Mouse (Mus musculus): ENCODE results near the gene Drc7. TPM values are rescaled to one million over a fixed set of nuclear protein-coding genes. Genes with fewer than 3 reads are reported as not detected.

Gene Drc7
- polyA plus RNA-seq, 1 experiment from 2014 or later = not detected

DNA sequence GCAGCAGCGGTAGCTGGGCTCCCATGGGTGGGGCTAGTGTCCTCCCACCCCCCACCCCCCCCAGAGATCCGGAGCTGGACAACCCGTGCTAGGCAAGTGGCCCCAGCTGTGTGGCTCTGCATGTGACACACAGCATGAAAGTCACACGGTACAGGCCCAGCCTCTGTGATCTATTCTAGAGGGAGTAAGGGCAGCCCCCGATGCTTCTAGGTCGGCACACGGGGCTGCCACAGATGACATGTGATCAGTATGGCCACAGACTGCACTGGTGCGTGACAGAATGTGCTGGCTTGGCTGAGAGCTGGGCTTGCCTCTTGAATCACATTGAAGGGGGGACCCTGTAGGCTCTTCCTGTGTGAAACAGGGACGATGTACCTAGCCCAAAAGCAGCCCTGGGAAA, 72.8 kb downstream of the Drc7 start:
- Histone ChIP-seq H3K4me2 (no peak overlapping the region), H3K9ac (no peak overlapping the region), H3K4me3 (no peak overlapping the region), H3K36me3 (peaks cover 55% of the 10 kb centered on the region), H3K4me1 (replicated peaks) (peaks cover 5% of the 10 kb centered on the region; the same call in 1 of the 2 replicates), H3K27me3 (replicated peaks) (no peaks in the 10 kb centered on the region), H3K9me3 (replicated peaks) (no peaks in the 10 kb centered on the region), H3K27ac (ENCODE audit: poor library complexity, severe bottlenecking) (no peak overlapping the region)
- ATAC-seq (ENCODE audit: insufficient number of reproducible peaks, low FRiP score) = peak; percentile 11; the same call in 1 of the 2 replicates
- WGBS = 78% methylated on average over 9 of the region's 9 CpGs

Other genes starting within 250 kb of the Drc7 start
- gene Ccl17, start 244.7 kb upstream of the Drc7 start, polyA plus RNA-seq (2016; fragmentation: Nextera tagmentation; extraction: Ambion mirVana) = 0.75 TPM in 1 of 2 replicates, not detected in the other
- gene Coq9, start 216.8 kb upstream of the Drc7 start, polyA plus RNA-seq (2016; fragmentation: Nextera tagmentation; extraction: Ambion mirVana) = 118 and 121 TPM in 2 replicates
- gene Ciapin1, start 216.7 kb upstream of the Drc7 start, polyA plus RNA-seq (2016; fragmentation: Nextera tagmentation; extraction: Ambion mirVana) = 102 and 109 TPM in 2 replicates
- gene Polr2c, start 197.7 kb upstream of the Drc7 start, polyA plus RNA-seq (2016; fragmentation: Nextera tagmentation; extraction: Ambion mirVana) = 122 and 126 TPM in 2 replicates
- 53.3 and 54.2 TPM in 2 replicates for gene Dok4, start 178.8 kb upstream of the Drc7 start, polyA plus RNA-seq (2016; fragmentation: Nextera tagmentation; extraction: Ambion mirVana)
- gene Ccdc102a, start 137.0 kb upstream of the Drc7 start, polyA plus RNA-seq (2016; fragmentation: Nextera tagmentation; extraction: Ambion mirVana) = 26.2 and 28.2 TPM in 2 replicates
- 0.09 TPM in 1 of 2 replicates, not detected in the other for gene Adgrg5, start 131.4 kb upstream of the Drc7 start, polyA plus RNA-seq (2016; fragmentation: Nextera tagmentation; extraction: Ambion mirVana)
- 4.9 and 6.0 TPM in 2 replicates for gene Adgrg1, start 80.4 kb upstream of the Drc7 start, polyA plus RNA-seq (2016; fragmentation: Nextera tagmentation; extraction: Ambion mirVana)
- 2.7 and 3.1 TPM in 2 replicates for gene Adgrg3, start 37.4 kb upstream of the Drc7 start, polyA plus RNA-seq (2016; fragmentation: Nextera tagmentation; extraction: Ambion mirVana)
- 18.4 and 25.8 TPM in 2 replicates for gene Katnb1, start 26.1 kb downstream of the Drc7 start, polyA plus RNA-seq (2016; fragmentation: Nextera tagmentation; extraction: Ambion mirVana)
- 13.4 and 16.4 TPM in 2 replicates for gene Kifc3, start 147.7 kb downstream of the Drc7 start, polyA plus RNA-seq (2016; fragmentation: Nextera tagmentation; extraction: Ambion mirVana)